Mouse (Mus musculus): ENCODE data around the gene Fbxw10. TPM values are rescaled to one million over a fixed set of nuclear protein-coding genes. Genes with fewer than 3 reads are reported as not detected.
A peak's percentile ranks its signal among the peaks of the same experiment; 100 is the strongest.

The Fbxw10 gene
- 0.34 and 0.40 TPM in 2 replicates for polyA plus RNA-seq (2015; fragmentation: Nextera tagmentation; extraction: Ambion mirVana)

GRCm38 (mm10) chr11:62846961-62847654 lies at the start of gene Fbxw10:
Gene Fbxw10, plus strand, starts transcription at chr11:62847069.
- H3K4me3 ChIP-seq = 0 out of 2 replicates have a peak within 1 kb of the TSS, but pooled peaks have one; percentile 3

GRCm38 (mm10) chr11:62804119-62804518 lies 42.8 kb upstream of the Fbxw10 start:
- H3K4me3 ChIP-seq = no peak overlapping the region
- WGBS = 59% methylated on average over 13 of the region's 13 CpGs
- H3K4me2 ChIP-seq = no peak overlapping the region
- no peaks in the 10 kb centered on the region for H3K4me1 ChIP-seq (replicated peaks)
- no peak overlapping the region for H3K27ac ChIP-seq
- H3K27me3 ChIP-seq = 0 out of 2 replicates have a peak, but pooled peaks cover 2% of the 10 kb centered on the region
- H3K9me3 ChIP-seq = no peaks in the 10 kb centered on the region
- no peak overlapping the region for H3K9ac ChIP-seq
- ATAC-seq (ENCODE audit: low FRiP score) = no peak
- no peaks in the 10 kb centered on the region for H3K36me3 ChIP-seq

More at GRCm38 (mm10) chr11:62846961-62847654, at the start of gene Fbxw10:
- 0 out of 2 replicates have a peak, but pooled peaks cover 3% of the 10 kb centered on the region for H3K4me1 ChIP-seq (replicated peaks)
- 33% methylated on average over 12 of the region's 12 CpGs for WGBS
- no peak for ATAC-seq (ENCODE audit: low FRiP score)
- H3K4me2 ChIP-seq = peak within 1 kb of the TSS; percentile 31
- no peaks in the 10 kb centered on the region for H3K9me3 ChIP-seq
- no peaks in the 10 kb centered on the region for H3K27me3 ChIP-seq
- H3K36me3 ChIP-seq = no peaks in the 10 kb centered on the region
- H3K27ac ChIP-seq = no peak within 1 kb of the TSS
- H3K9ac ChIP-seq = 0 out of 2 replicates have a peak within 1 kb of the TSS, but pooled peaks have one; percentile 24

GRCm38 (mm10) chr11:62807965-62808364 lies 38.9 kb upstream of the Fbxw10 start:
- ATAC-seq (ENCODE audit: low FRiP score) = no peak
- no peaks in the 10 kb centered on the region for H3K4me1 ChIP-seq (replicated peaks)
- WGBS = 79% methylated on average over 2 of the region's 2 CpGs
- no peak overlapping the region for H3K4me2 ChIP-seq
- H3K36me3 ChIP-seq = no peaks in the 10 kb centered on the region
- H3K27me3 ChIP-seq = no peaks in the 10 kb centered on the region
- no peak overlapping the region for H3K4me3 ChIP-seq
- no peak overlapping the region for H3K27ac ChIP-seq
- no peaks in the 10 kb centered on the region for H3K9me3 ChIP-seq
- H3K9ac ChIP-seq = no peak overlapping the region

- H3K4me2 ChIP-seq = no peak overlapping the region
- no peaks in the 10 kb centered on the region for H3K9me3 ChIP-seq
- H3K4me1 ChIP-seq (replicated peaks) = no peaks in the 10 kb centered on the region
- H3K27me3 ChIP-seq = no peaks in the 10 kb centered on the region
- ATAC-seq (ENCODE audit: low FRiP score) = no peak
- H3K36me3 ChIP-seq = no peaks in the 10 kb centered on the region
- no peak overlapping the region for H3K27ac ChIP-seq
- H3K9ac ChIP-seq = no peak overlapping the region
- no peak overlapping the region for H3K4me3 ChIP-seq
- WGBS = 74% methylated on average over 4 of the region's 4 CpGs
Observed at GRCm38 (mm10) chr11:62809201-62809600, 37.7 kb upstream of the Fbxw10 start.

GRCm38 (mm10) chr11:62812268-62812667 lies 34.6 kb upstream of the Fbxw10 start:
- no peak for ATAC-seq (ENCODE audit: low FRiP score)
- no peaks in the 10 kb centered on the region for H3K27me3 ChIP-seq
- H3K9ac ChIP-seq = no peak overlapping the region
- H3K9me3 ChIP-seq = no peaks in the 10 kb centered on the region
- H3K4me3 ChIP-seq = no peak overlapping the region
- 91% methylated on average over 6 of the region's 6 CpGs for WGBS
- H3K36me3 ChIP-seq = no peaks in the 10 kb centered on the region
- no peak overlapping the region for H3K4me2 ChIP-seq
- H3K27ac ChIP-seq = no peak overlapping the region
- no peaks in the 10 kb centered on the region for H3K4me1 ChIP-seq (replicated peaks)

- H3K27me3 ChIP-seq = no peaks in the 10 kb centered on the region
- WGBS = 58% methylated on average over 1 of the region's 1 CpGs
- ATAC-seq (ENCODE audit: low FRiP score) = no peak
- no peak overlapping the region for H3K4me2 ChIP-seq
- H3K9me3 ChIP-seq = no peaks in the 10 kb centered on the region
- H3K36me3 ChIP-seq = no peaks in the 10 kb centered on the region
- H3K27ac ChIP-seq = no peak overlapping the region
- H3K4me3 ChIP-seq = no peak overlapping the region
- no peak overlapping the region for H3K9ac ChIP-seq
- H3K4me1 ChIP-seq (replicated peaks) = no peaks in the 10 kb centered on the region
Observed at GRCm38 (mm10) chr11:62813497-62813896, 33.4 kb upstream of the Fbxw10 start.

- Histone ChIP-seq H3K36me3 (no peaks in the 10 kb centered on the region), H3K4me2 (no peak overlapping the region)
- WGBS = 73% methylated on average over 6 of the region's 6 CpGs
Observed at GRCm38 (mm10) chr11:62813970-62814624, 32.8 kb upstream of the Fbxw10 start.

GRCm38 (mm10) chr11:62814625-62815024 lies 32.2 kb upstream of the Fbxw10 start:
- no peak overlapping the region for H3K9ac ChIP-seq
- H3K36me3 ChIP-seq = no peaks in the 10 kb centered on the region
- H3K27ac ChIP-seq = no peak overlapping the region
- no peaks in the 10 kb centered on the region for H3K4me1 ChIP-seq (replicated peaks)
- H3K4me3 ChIP-seq = no peak overlapping the region
- 76% methylated on average over 4 of the region's 4 CpGs for WGBS
- no peak for ATAC-seq (ENCODE audit: low FRiP score)
- no peaks in the 10 kb centered on the region for H3K9me3 ChIP-seq
- H3K4me2 ChIP-seq = no peak overlapping the region
- no peaks in the 10 kb centered on the region for H3K27me3 ChIP-seq

More at GRCm38 (mm10) chr11:62813970-62814624, 32.8 kb upstream of the Fbxw10 start:
- no peak overlapping the region for H3K27ac ChIP-seq
- no peaks in the 10 kb centered on the region for H3K9me3 ChIP-seq
- H3K27me3 ChIP-seq = no peaks in the 10 kb centered on the region
- H3K9ac ChIP-seq = no peak overlapping the region
- ATAC-seq (ENCODE audit: low FRiP score) = no peak
- H3K4me1 ChIP-seq (replicated peaks) = no peaks in the 10 kb centered on the region
- no peak overlapping the region for H3K4me3 ChIP-seq

- Histone ChIP-seq H3K36me3 (no peaks in the 10 kb centered on the region), H3K4me3 (no peak overlapping the region), H3K4me2 (no peak overlapping the region), H3K9ac (no peak overlapping the region), H3K4me1 (replicated peaks) (peaks cover 6% of the 10 kb centered on the region), H3K9me3 (no peaks in the 10 kb centered on the region), H3K27me3 (no peaks in the 10 kb centered on the region), H3K27ac (no peak overlapping the region)
- ATAC-seq (ENCODE audit: low FRiP score) = no peak
- 97% methylated on average over 1 of the region's 1 CpGs for WGBS
Observed at GRCm38 (mm10) chr11:62815438-62815837, 31.4 kb upstream of the Fbxw10 start.

- Histone ChIP-seq H3K9me3 (no peaks in the 10 kb centered on the region), H3K9ac (no peak overlapping the region), H3K4me2 (no peak overlapping the region), H3K4me1 (replicated peaks) (peaks cover 14% of the 10 kb centered on the region), H3K27me3 (no peaks in the 10 kb centered on the region), H3K4me3 (no peak overlapping the region), H3K27ac (no peak overlapping the region), H3K36me3 (no peaks in the 10 kb centered on the region)
- no peak for ATAC-seq (ENCODE audit: low FRiP score)
- WGBS = 75% methylated on average over 6 of the region's 6 CpGs
Observed at GRCm38 (mm10) chr11:62816591-62816990, 30.3 kb upstream of the Fbxw10 start.

- Histone ChIP-seq H3K4me2 (no peak overlapping the region), H3K27me3 (no peaks in the 10 kb centered on the region), H3K9ac (no peak overlapping the region), H3K36me3 (no peaks in the 10 kb centered on the region), H3K9me3 (no peaks in the 10 kb centered on the region), H3K27ac (no peak overlapping the region), H3K4me3 (no peak overlapping the region), H3K4me1 (replicated peaks) (peaks cover 14% of the 10 kb centered on the region)
- 91% methylated on average over 8 of the region's 8 CpGs for WGBS
- no peak for ATAC-seq (ENCODE audit: low FRiP score)
Observed at GRCm38 (mm10) chr11:62819059-62819686, 27.7 kb upstream of the Fbxw10 start.

GRCm38 (mm10) chr11:62820059-62820541 lies 26.8 kb upstream of the Fbxw10 start, which contains the start of gene Trim16:
Gene Trim16, plus strand, starts transcription at chr11:62820231.
- ATAC-seq (ENCODE audit: low FRiP score) = peak; percentile 87
- no peaks in the 10 kb centered on the region for H3K9me3 ChIP-seq
- 8% methylated on average over 15 of the region's 15 CpGs for WGBS
- peak within 1 kb of the TSS; percentile 45 for H3K4me3 ChIP-seq
- no peaks in the 10 kb centered on the region for H3K27me3 ChIP-seq
- H3K9ac ChIP-seq = peak within 1 kb of the TSS; percentile 70
- peak within 1 kb of the TSS; percentile 72 for H3K4me2 ChIP-seq
- peak within 1 kb of the TSS; percentile 74 for H3K27ac ChIP-seq
- H3K4me1 ChIP-seq (replicated peaks) = peaks cover 14% of the 10 kb centered on the region
- no peaks in the 10 kb centered on the region for H3K36me3 ChIP-seq

Measured in hindbrain, embryonic 13.5 days (tissue).